Mouse (Mus musculus) stomach, postnatal 0 days (tissue): ENCODE data around the gene Sipa1l1.

Experiments
- CTCF ChIP-seq: IDR thresholded peaks from 2 replicates; pipeline ENCODE4 v1.5.1; 2016; ENCODE audit warnings: antibody characterized with exemption, low read depth, mild to moderate bottlenecking, moderate library complexity
- EP300 ChIP-seq: optimal IDR thresholded peaks from 2 replicates; pipeline ENCODE3; 2016; ENCODE audit warnings: antibody characterized with exemption

DNA sequence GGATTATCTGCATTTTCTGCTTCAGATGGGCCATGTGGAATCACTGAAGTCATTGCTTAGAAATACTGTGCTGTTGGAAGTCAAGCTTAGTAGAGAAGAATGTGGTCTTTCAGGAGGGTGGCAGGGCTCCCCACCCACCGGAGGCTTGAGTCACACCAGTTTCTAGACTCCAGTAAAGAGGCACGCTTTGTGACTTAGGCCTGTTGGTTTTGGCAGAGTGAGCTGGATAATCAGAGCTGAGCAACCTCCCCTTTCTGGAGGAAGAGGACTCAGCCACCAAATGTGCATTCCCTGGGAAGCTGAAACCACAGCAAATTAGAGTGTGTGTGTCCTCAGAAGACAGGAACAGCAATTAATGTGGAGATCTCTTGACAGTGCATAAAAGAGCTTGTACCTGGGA, 258.3 kb downstream of the Sipa1l1 start:
- TF ChIP-seq EP300 = no peak
- no peak for TF ChIP-seq CTCF
